Mouse (Mus musculus): ENCODE measurements around the gene Sirt5. TPM values are rescaled to one million over a fixed set of nuclear protein-coding genes. Genes with fewer than 3 reads are reported as not detected.

The Sirt5 gene
- polyA plus RNA-seq, 1 experiment from 2014 or later: 19.6 TPM

Other genes starting within 250 kb of the Sirt5 start
- gene Tbc1d7, start 194.0 kb upstream of the Sirt5 start, polyA plus RNA-seq (2015; fragmentation: Nextera tagmentation; extraction: Ambion mirVana): 57.3 and 58.0 TPM in 2 replicates
- gene Gfod1, start 61.3 kb upstream of the Sirt5 start, polyA plus RNA-seq (2015; fragmentation: Nextera tagmentation; extraction: Ambion mirVana): 0.24 and 0.36 TPM in 2 replicates
- gene Nol7, start 32.9 kb downstream of the Sirt5 start, polyA plus RNA-seq (2015; fragmentation: Nextera tagmentation; extraction: Ambion mirVana): 97.7 and 106 TPM in 2 replicates
- gene Ranbp9, start 115.8 kb downstream of the Sirt5 start, polyA plus RNA-seq (2015; fragmentation: Nextera tagmentation; extraction: Ambion mirVana): 8.4 and 9.1 TPM in 2 replicates
- 22.2 and 23.0 TPM in 2 replicates for gene Mcur1, start 194.7 kb downstream of the Sirt5 start, polyA plus RNA-seq (2015; fragmentation: Nextera tagmentation; extraction: Ambion mirVana)